Mouse (Mus musculus) lung, embryonic 16.5 days (tissue): ENCODE data around the gene Ddx31. TPM values are rescaled to one million over a fixed set of nuclear protein-coding genes. Genes with fewer than 3 reads are reported as not detected.

Experiments used
- ATAC-seq: fragments of 200-750 bp; cut with Nextera tagmentation; 2 replicates; pipeline ENCODE4 v1.8.0; 2017; ENCODE audit warnings: low read depth, mild to moderate bottlenecking, moderate library complexity
- H3K27ac ChIP-seq: fragments of 300-500 bp; sonication (generic); 2 replicates; pipeline ENCODE4 v1.5.1; 2014; ENCODE audit warnings: mild to moderate bottlenecking, control low read depth, low read length
- H3K27me3 ChIP-seq: fragments of 300-500 bp; sonication (generic); 2 replicates; pipeline ENCODE4 v1.6.1; 2014; ENCODE audit warnings: low read depth, low read length, mixed read lengths; ENCODE audit not compliant: control insufficient read depth, insufficient read depth
- H3K36me3 ChIP-seq: fragments of 300-500 bp; sonication (generic); 2 replicates; pipeline ENCODE4 v1.6.1; 2014; ENCODE audit warnings: low read length; ENCODE audit not compliant: control insufficient read depth, insufficient read depth
- H3K4me1 ChIP-seq: fragments of 300-500 bp; sonication (generic); replicated peaks from 2 replicates; pipeline ENCODE4 v1.6.1; 2014; ENCODE audit warnings: low read length, mixed read lengths; ENCODE audit not compliant: control insufficient read depth, insufficient read depth
- H3K4me2 ChIP-seq: fragments of 300-500 bp; sonication (generic); 2 replicates; pipeline ENCODE4 v1.6.1; 2014; ENCODE audit warnings: low read depth, low read length, control low read depth
- H3K4me3 ChIP-seq: fragments of 300-500 bp; sonication (generic); 2 replicates; pipeline ENCODE4 v1.5.1; 2014; ENCODE audit warnings: mild to moderate bottlenecking, low read length, control low read depth
- H3K9ac ChIP-seq: fragments of 300-500 bp; sonication (generic); 2 replicates; pipeline ENCODE4 v1.6.1; 2014; ENCODE audit warnings: low read length, control low read depth
- H3K9me3 ChIP-seq: fragments of 300-500 bp; sonication (generic); 2 replicates; pipeline ENCODE4 v1.6.1; 2016; ENCODE audit warnings: low read length; ENCODE audit not compliant: control insufficient read depth
- WGBS: fragments of 180-500 bp; shearing (Covaris S2); extraction: QIAGEN DNeasy Blood & Tissue Kit; methylation state at CpG from one replicate; pipeline ENCODE4 v1.1.7; 2014; 5-methylcytosine and 5-hydroxymethylcytosine counted together
- polyA plus RNA-seq: library from polyadenylated mRNA; unstranded; fragments of >200 nt; fragmentation: Nextera tagmentation; extraction: Ambion mirVana; gene quantifications from 2 replicates; pipeline ENCODE4 v1.2.1, GENCODE M21; 2015

The Ddx31 gene
- 13.2 and 15.8 TPM in 2 replicates for polyA plus RNA-seq

DNA sequence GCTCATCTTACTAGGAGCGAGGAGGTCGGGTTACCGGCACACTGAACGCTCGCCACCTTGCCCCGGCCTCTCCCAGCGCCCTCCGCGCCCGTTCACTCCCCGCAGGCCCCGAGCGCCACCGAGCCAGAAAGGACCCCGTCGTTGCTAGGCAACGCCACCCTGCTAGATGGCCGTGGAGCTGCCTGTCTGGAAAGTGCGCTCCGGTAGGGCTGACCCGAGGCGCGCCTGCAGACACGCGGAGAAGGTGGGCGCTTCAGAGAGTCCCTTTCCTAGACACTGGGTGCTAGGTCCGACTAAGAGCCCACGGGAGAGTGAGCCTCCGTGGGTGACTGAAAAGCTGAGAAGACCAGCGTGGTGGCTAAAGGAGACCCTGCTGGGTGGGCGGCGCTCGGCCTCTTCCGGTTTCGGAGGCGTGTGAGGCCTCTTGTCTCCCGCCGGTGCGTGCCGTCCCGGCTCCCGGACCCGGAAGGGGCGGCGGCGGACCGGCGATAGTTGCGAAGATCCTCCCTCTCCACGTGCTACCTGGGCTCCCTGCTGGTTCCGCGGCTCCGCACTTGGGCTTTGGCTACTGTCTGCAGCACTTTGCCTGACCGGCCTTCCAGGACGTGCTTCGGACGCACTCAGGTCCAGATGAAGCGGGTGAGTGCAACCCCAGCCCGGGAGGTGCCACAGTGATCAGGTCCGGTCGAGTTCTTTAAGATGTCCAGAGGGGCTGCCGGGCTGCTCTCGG lies at the start of gene Ddx31, which contains the start of gene Gtf3c4:
TSS of gene Ddx31 (plus strand) at position 185 of the 730 bp plus-strand sequence.
TSS of gene Gtf3c4 (minus strand) at position 139 of the 730 bp plus-strand sequence.
- Histone ChIP-seq H3K27ac (peak within 1 kb of the TSS; percentile 86), H3K27me3 (no peaks in the 10 kb centered on the region), H3K4me3 (peak within 1 kb of the TSS; percentile 86), H3K4me2 (peak within 1 kb of the TSS; percentile 86), H3K4me1 (peaks cover 28% of the 10 kb centered on the region), H3K9me3 (no peaks in the 10 kb centered on the region), H3K9ac (peak within 1 kb of the TSS; percentile 89), H3K36me3 (peaks cover 4% of the 10 kb centered on the region; the same call in 1 of the 2 replicates)
- 0% methylated on average over 63 of the region's 63 CpGs for WGBS
- peak; percentile 95 for ATAC-seq

DNA sequence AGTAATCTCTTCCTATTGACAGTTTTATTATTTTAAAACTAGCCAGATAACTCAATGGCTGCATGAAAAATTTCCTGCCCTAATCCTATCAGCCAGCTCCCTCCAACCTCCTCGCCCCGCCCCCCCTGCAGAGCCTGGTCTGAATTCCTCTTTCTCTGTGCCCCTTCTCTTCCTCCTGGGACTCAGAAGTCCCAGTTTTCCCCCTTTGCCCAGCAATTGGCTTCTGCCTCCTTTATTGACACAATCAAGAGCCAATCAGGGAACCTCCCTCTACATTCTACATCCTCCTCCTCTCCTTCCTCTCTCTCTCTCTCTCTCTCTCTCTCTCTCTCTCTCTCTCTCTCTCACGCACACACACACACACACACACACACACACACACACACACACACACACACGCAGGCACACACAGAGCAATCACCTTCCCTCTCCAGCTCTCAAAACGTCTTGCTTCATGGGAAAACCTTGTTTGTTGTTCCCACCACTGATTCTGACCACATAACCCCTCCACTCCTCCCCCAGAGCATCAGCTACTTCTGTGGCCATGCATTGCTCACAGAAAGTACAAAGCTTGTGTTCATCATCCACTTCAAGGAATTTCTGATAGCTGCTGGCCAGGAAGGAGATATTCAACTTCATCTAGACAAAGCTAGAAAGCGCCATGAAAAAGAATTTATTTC lies 47.1 kb upstream of the Ddx31 start:
- Histone ChIP-seq H3K9ac (peak overlapping the region; percentile 33; the same call in 1 of the 2 replicates), H3K9me3 (no peaks in the 10 kb centered on the region), H3K4me2 (peak overlapping the region; percentile 46), H3K4me1 (peaks cover 12% of the 10 kb centered on the region), H3K4me3 (peak overlapping the region; percentile 10; the same call in 1 of the 2 replicates), H3K36me3 (no peaks in the 10 kb centered on the region), H3K27ac (peak overlapping the region; percentile 40; the same call in 1 of the 2 replicates), H3K27me3 (no peaks in the 10 kb centered on the region)
- peak; percentile 94 for ATAC-seq
- 22% methylated on average over 5 of the region's 6 CpGs for WGBS

DNA sequence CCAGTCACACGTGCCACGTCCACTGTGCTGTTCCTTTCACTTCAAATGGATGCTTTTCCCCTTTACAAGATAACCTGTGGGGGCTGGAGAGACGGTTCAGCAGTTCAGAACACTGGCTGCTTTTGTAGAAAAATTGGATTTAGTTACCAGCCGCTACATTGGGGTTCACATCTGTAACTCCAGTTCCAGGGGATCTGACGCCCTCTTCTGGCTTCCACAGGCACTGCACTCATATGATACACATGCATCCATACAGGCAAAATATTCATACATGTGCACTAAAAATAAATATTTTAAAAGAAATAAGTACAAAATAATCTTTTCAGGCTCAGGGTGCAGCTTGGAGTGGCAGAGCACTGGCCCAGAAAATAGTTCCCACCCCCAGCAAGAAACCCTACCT lies 45.6 kb upstream of the Ddx31 start:
- Histone ChIP-seq H3K4me1 (peaks cover 18% of the 10 kb centered on the region), H3K9ac (no peak overlapping the region), H3K27me3 (no peaks in the 10 kb centered on the region), H3K9me3 (no peaks in the 10 kb centered on the region), H3K36me3 (no peaks in the 10 kb centered on the region), H3K4me2 (no peak overlapping the region), H3K27ac (no peak overlapping the region), H3K4me3 (no peak overlapping the region)
- ATAC-seq, result no peak
- WGBS, result 76% methylated on average over 5 of the region's 5 CpGs

DNA sequence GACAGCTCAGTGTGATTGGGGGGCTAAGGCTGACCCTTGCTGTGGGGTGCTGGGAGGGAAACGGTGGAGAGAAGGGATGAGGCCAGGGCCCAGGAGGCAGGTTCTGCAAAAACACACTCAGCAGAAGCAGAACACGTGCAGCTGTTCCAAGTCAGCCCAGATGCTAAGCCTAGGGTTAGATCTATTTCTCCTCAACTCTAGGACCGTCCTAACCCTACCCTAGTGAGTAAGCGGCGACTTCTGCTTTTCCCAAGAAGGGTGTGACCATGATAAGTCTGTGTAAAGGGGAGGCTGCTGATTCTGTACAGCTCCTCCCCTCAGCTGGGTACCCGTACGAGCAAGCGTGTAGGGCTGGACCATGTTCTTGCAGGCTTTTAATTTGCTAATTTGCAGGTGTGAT lies 43.9 kb upstream of the Ddx31 start:
- 64% methylated on average over 8 of the region's 8 CpGs for WGBS
- Histone ChIP-seq H3K9ac (no peak overlapping the region), H3K4me1 (peaks cover 18% of the 10 kb centered on the region), H3K27me3 (no peaks in the 10 kb centered on the region), H3K4me3 (no peak overlapping the region), H3K4me2 (no peak overlapping the region), H3K9me3 (no peaks in the 10 kb centered on the region), H3K27ac (no peak overlapping the region), H3K36me3 (no peaks in the 10 kb centered on the region)
- ATAC-seq, result no peak

DNA sequence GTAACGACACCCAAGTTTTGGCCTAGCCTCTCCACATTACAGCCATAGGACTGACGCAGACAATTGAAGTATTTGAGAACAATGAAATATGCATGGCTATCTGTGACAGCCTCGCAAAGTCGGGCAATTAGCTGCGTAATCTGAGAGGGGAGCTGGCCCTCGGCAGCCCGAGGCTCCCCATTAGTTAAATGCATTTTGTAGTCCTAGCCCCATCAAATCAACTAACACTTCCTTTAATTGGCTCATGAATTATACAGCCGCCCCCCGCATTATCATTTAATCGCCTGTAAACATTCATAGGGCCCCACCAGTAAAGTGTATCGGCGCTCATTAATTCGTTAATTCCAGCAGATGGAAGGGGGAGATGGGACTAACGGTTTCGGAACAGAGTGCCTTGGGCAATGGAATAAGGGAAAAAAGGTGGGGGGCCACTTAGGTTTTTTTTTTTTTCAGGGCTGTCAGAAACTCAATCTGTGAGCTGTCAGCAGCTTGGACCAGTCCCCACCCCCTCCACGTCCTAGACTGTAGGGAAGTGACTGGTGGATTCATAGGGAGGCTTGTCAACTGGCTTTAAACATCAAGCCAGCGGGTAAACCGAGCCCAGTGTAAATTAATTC lies 42.6 kb upstream of the Ddx31 start:
- H3K4me2 ChIP-seq, result no peak overlapping the region
- WGBS, result 36% methylated on average over 18 of the region's 18 CpGs

DNA sequence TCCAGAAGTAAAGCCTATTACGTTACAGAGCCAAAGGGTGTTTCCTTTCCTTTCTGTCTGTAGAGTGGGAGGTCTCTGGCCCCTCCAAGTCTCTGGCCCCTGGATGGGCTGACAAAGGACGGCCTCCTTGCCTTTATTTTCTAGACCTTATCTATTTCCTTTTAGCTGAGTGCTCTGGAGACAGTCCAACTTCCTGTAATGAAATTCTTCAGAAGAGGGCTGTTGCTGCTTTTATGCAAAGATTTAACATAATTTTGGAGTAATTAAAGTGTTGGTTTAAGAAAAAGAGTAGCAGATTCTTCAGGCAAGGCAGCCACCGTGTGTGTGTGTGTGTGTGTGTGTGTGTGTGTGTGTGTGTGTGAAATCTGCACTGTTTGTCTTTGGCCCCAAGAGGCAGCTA lies 41.8 kb upstream of the Ddx31 start:
- peaks cover 17% of the 10 kb centered on the region for H3K4me1 ChIP-seq
- H3K27ac ChIP-seq, result no peak overlapping the region
- H3K4me2 ChIP-seq, result no peak overlapping the region
- peak; percentile 55; the same call in 1 of the 2 replicates for ATAC-seq
- H3K9ac ChIP-seq, result no peak overlapping the region
- H3K36me3 ChIP-seq, result no peaks in the 10 kb centered on the region
- H3K9me3 ChIP-seq, result no peaks in the 10 kb centered on the region
- no peaks in the 10 kb centered on the region for H3K27me3 ChIP-seq
- 9% methylated on average over 3 of the region's 3 CpGs for WGBS
- no peak overlapping the region for H3K4me3 ChIP-seq

More for the DNA sequence above, 42.6 kb upstream of the Ddx31 start:
- H3K4me3 ChIP-seq, result no peak overlapping the region
- no peak overlapping the region for H3K27ac ChIP-seq
- ATAC-seq, result peak; percentile 13; the same call in 1 of the 2 replicates
- H3K9me3 ChIP-seq, result no peaks in the 10 kb centered on the region
- H3K9ac ChIP-seq, result no peak overlapping the region
- H3K27me3 ChIP-seq, result no peaks in the 10 kb centered on the region
- peaks cover 20% of the 10 kb centered on the region for H3K4me1 ChIP-seq
- H3K36me3 ChIP-seq, result no peaks in the 10 kb centered on the region

DNA sequence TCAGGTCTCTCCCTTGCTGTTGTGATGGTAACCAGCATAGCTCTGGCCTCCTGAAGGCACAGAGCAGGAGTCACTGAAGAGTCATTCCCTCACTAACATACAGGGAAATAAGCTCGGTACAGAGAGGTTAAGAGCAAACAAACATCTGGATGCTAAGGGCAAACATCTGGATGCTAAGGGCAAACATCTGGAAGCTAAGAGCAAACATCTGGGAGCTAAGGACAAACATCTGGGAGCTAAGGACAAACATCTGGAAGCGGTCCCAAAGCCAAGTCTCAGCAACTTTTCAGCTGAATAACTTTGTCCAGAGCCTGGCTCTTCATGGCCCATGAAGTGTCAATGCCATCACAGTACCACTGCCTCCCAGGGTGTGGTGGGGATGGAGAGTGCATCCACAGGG lies 40.6 kb upstream of the Ddx31 start:
- H3K27ac ChIP-seq, result no peak overlapping the region
- H3K27me3 ChIP-seq, result no peaks in the 10 kb centered on the region
- H3K9ac ChIP-seq, result no peak overlapping the region
- 29% methylated on average over 2 of the region's 2 CpGs for WGBS
- peaks cover 17% of the 10 kb centered on the region for H3K4me1 ChIP-seq
- H3K36me3 ChIP-seq, result no peaks in the 10 kb centered on the region
- no peaks in the 10 kb centered on the region for H3K9me3 ChIP-seq
- no peak overlapping the region for H3K4me2 ChIP-seq
- no peak overlapping the region for H3K4me3 ChIP-seq
- ATAC-seq, result no peak

DNA sequence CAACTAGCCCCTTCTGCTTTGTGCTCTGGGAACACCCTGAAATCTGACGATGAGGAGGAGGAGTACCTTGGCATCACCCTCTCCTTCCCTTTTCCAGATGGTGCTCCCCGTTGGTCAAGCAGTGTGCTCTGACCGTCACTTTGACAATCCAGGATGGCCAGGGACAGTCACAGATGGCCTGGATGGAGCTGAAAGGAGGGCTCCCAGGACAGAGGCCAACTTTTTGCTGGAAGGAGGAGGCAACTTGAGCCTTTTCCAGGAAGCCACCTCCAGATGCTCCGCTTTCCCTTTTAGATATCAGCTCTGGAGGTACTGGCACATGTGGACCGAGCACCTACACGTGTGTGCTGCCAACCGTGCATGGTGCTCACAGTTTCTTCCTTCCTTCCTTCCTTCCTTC lies 36.8 kb upstream of the Ddx31 start:
- Histone ChIP-seq H3K27ac (no peak overlapping the region), H3K4me2 (no peak overlapping the region), H3K36me3 (no peaks in the 10 kb centered on the region), H3K27me3 (no peaks in the 10 kb centered on the region), H3K9me3 (no peaks in the 10 kb centered on the region), H3K4me1 (peaks cover 8% of the 10 kb centered on the region), H3K4me3 (no peak overlapping the region), H3K9ac (no peak overlapping the region)
- ATAC-seq, result no peak
- 76% methylated on average over 7 of the region's 7 CpGs for WGBS

DNA sequence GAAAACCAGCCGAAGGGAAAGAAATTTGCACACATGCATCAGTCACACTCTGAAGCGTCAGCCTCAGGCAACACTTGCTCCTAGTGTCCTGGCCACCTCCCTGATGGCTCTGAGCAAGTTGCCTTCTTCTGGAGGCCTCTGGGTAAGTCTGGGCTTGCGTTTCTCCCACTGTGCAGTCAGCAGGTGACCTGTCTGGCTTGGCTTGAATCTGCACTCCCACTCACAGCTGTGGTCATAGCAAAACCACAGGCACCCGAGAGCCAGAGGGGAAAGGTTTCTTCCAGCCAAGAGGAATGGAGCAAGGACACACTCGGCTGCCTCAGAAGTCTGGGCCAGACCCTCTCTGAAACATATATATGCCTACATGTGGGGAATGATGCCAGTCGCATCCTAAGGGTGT lies 31.4 kb upstream of the Ddx31 start:
- Histone ChIP-seq H3K4me1 (no peaks in the 10 kb centered on the region), H3K27ac (no peak overlapping the region), H3K9me3 (no peaks in the 10 kb centered on the region), H3K9ac (no peak overlapping the region), H3K4me2 (no peak overlapping the region), H3K4me3 (no peak overlapping the region), H3K27me3 (no peaks in the 10 kb centered on the region), H3K36me3 (no peaks in the 10 kb centered on the region)
- no peak for ATAC-seq
- WGBS, result 64% methylated on average over 6 of the region's 6 CpGs
